Mouse (Mus musculus): ENCODE measurements at regions not wholly inside any gene's neighbourhood (a gene's known extent, or its start where the extent isn't known, plus 50 kb on each side); places are given as distances from the start of the nearest gene placed in this dataset.

DNA sequence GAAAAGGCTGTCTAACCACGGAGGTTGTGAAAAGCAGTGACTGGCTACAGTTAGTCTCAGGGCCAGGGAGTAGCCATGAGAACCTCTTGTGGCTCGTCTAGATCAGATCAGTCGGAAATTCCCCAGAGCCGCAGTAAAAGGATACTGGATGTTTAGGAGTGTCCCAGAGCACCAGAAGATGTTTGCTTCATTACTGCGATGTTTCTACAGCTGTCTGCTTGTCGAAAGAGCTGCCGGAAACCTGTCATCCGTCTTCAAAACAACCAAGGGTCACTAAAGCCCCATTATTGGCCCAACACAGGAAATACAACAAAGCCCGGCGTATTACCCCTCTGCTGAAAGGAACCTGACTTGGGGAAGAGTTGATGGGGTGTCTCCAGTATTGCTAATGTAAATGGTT, 245.2 kb upstream of the 1700056E22Rik start:
- Histone ChIP-seq H3K4me1 (ENCODE audit: control insufficient read depth, insufficient read depth, low read length) (peaks cover 2% of the 10 kb centered on the region; the same call in 1 of the 2 replicates), H3K4me3 (replicated peaks; ENCODE audit: control insufficient read depth, low read depth, low read length) (no peak overlapping the region), H3K27ac (ENCODE audit: control insufficient read depth, insufficient read depth, low read depth, low read length, poor library complexity) (no peak overlapping the region)
- WGBS = 59% methylated on average over 10 of the region's 10 CpGs
- TF ChIP-seq CTCF (IDR thresholded peaks at IDR 0.05; ENCODE audit: control insufficient read depth, insufficient read depth, low read length) = no peak
- TF ChIP-seq POLR2A (IDR thresholded peaks at IDR 0.05; ENCODE audit: borderline replicate concordance, control insufficient read depth, low read depth, low read length) = no peak

- Histone ChIP-seq H3K4me3 (replicated peaks; ENCODE audit: control insufficient read depth, low read depth, low read length) (no peak overlapping the region), H3K4me1 (ENCODE audit: control insufficient read depth, insufficient read depth, low read length) (peaks cover 2% of the 10 kb centered on the region; the same call in 1 of the 2 replicates), H3K27ac (ENCODE audit: control insufficient read depth, insufficient read depth, low read depth, low read length, poor library complexity) (no peak overlapping the region)
- WGBS = 2% methylated on average over 2 of the region's 2 CpGs
- TF ChIP-seq CTCF (IDR thresholded peaks at IDR 0.05; ENCODE audit: control insufficient read depth, insufficient read depth, low read length) (no peak), POLR2A (IDR thresholded peaks at IDR 0.05; ENCODE audit: borderline replicate concordance, control insufficient read depth, low read depth, low read length) (no peak)
Measured at GRCm38 (mm10) chr1:184277001-184277400, 242.9 kb upstream of the 1700056E22Rik start.

- WGBS = 32% methylated on average over 9 of the region's 9 CpGs
- TF ChIP-seq POLR2A (IDR thresholded peaks at IDR 0.05; ENCODE audit: borderline replicate concordance, control insufficient read depth, low read depth, low read length) (no peak), CTCF (IDR thresholded peaks at IDR 0.05; ENCODE audit: control insufficient read depth, insufficient read depth, low read length) (no peak)
- no peak overlapping the region for H3K27ac ChIP-seq (ENCODE audit: control insufficient read depth, insufficient read depth, low read depth, low read length, poor library complexity)
Measured at GRCm38 (mm10) chr1:184275877-184276276, 241.8 kb upstream of the 1700056E22Rik start.

GRCm38 (mm10) chr1:184275396-184275795, 241.3 kb upstream of the 1700056E22Rik start:
- no peak overlapping the region for H3K27ac ChIP-seq (ENCODE audit: control insufficient read depth, insufficient read depth, low read depth, low read length, poor library complexity)
- peaks cover 2% of the 10 kb centered on the region; the same call in 1 of the 2 replicates for H3K4me1 ChIP-seq (ENCODE audit: control insufficient read depth, insufficient read depth, low read length)
- TF ChIP-seq POLR2A (IDR thresholded peaks at IDR 0.05; ENCODE audit: borderline replicate concordance, control insufficient read depth, low read depth, low read length) (no peak), CTCF (IDR thresholded peaks at IDR 0.05; ENCODE audit: control insufficient read depth, insufficient read depth, low read length) (no peak)
- WGBS = 81% methylated on average over 3 of the region's 3 CpGs
- H3K4me3 ChIP-seq (replicated peaks; ENCODE audit: control insufficient read depth, low read depth, low read length) = no peak overlapping the region

More at GRCm38 (mm10) chr1:184275877-184276276, 241.8 kb upstream of the 1700056E22Rik start:
- Histone ChIP-seq H3K4me3 (replicated peaks; ENCODE audit: control insufficient read depth, low read depth, low read length) (no peak overlapping the region), H3K4me1 (ENCODE audit: control insufficient read depth, insufficient read depth, low read length) (peaks cover 2% of the 10 kb centered on the region; the same call in 1 of the 2 replicates)

DNA sequence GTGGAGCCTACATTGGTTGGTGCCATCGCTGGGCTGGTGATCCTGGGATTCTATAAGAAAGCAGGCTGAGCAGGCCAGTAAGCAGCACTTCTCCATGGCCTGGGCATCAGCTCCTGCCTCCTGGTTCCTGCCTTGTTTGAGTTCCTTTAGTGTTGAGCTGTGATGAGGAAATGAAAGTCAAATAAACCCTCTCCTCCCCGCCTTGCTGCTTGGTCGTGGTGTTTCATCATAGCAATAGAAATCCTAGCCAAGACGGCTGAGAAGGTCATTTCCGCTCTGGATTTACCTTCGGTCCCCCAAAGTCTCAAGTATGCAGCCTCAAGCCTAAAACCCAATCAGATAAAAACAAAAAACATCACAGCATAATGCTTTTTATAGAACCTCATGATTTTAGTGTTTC, 240.6 kb upstream of the 1700056E22Rik start:
- TF ChIP-seq CTCF (IDR thresholded peaks at IDR 0.05; ENCODE audit: control insufficient read depth, insufficient read depth, low read length) = no peak
- TF ChIP-seq POLR2A (IDR thresholded peaks at IDR 0.05; ENCODE audit: borderline replicate concordance, control insufficient read depth, low read depth, low read length) = no peak
- H3K4me3 ChIP-seq (replicated peaks; ENCODE audit: control insufficient read depth, low read depth, low read length) = no peak overlapping the region
- 32% methylated on average over 6 of the region's 6 CpGs for WGBS
- H3K4me1 ChIP-seq (ENCODE audit: control insufficient read depth, insufficient read depth, low read length) = peaks cover 2% of the 10 kb centered on the region; the same call in 1 of the 2 replicates
- H3K27ac ChIP-seq (ENCODE audit: control insufficient read depth, insufficient read depth, low read depth, low read length, poor library complexity) = no peak overlapping the region

DNA sequence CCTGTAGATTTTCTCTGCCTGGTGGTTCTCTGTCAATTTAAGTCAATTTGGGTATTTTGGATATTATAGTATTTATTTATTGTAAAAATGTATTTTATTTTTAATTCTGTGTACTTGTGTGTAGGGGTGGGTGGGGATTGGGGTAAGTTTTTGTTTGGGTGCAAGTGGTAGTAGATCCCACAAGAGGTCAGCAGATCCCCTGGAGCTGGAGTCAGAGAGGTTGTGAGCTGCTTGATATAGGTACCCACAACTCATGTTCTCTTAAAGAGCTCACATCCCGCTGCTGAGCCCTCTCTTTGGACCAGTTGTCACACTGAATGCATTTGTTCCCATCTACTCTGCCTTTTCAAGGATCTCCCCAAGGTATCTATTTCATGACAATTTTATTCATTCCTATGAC, 239.6 kb upstream of the 1700056E22Rik start:
- Histone ChIP-seq H3K4me3 (replicated peaks; ENCODE audit: control insufficient read depth, low read depth, low read length) (no peak overlapping the region), H3K27ac (ENCODE audit: control insufficient read depth, insufficient read depth, low read depth, low read length, poor library complexity) (no peak overlapping the region), H3K4me1 (ENCODE audit: control insufficient read depth, insufficient read depth, low read length) (peaks cover 2% of the 10 kb centered on the region; the same call in 1 of the 2 replicates)
- WGBS = 73% methylated on average over 1 of the region's 1 CpGs
- no peak for TF ChIP-seq POLR2A (IDR thresholded peaks at IDR 0.05; ENCODE audit: borderline replicate concordance, control insufficient read depth, low read depth, low read length)
- TF ChIP-seq CTCF (IDR thresholded peaks at IDR 0.05; ENCODE audit: control insufficient read depth, insufficient read depth, low read length) = no peak; the same call in 1 of the 2 replicates

GRCm38 (mm10) chr1:184271254-184271653, 237.2 kb upstream of the 1700056E22Rik start:
- no peaks in the 10 kb centered on the region for H3K4me1 ChIP-seq (ENCODE audit: control insufficient read depth, insufficient read depth, low read length)
- no peak for TF ChIP-seq CTCF (IDR thresholded peaks at IDR 0.05; ENCODE audit: control insufficient read depth, insufficient read depth, low read length)
- TF ChIP-seq POLR2A (IDR thresholded peaks at IDR 0.05; ENCODE audit: borderline replicate concordance, control insufficient read depth, low read depth, low read length) = no peak
- H3K27ac ChIP-seq (ENCODE audit: control insufficient read depth, insufficient read depth, low read depth, low read length, poor library complexity) = no peak overlapping the region
- H3K4me3 ChIP-seq (replicated peaks; ENCODE audit: control insufficient read depth, low read depth, low read length) = no peak overlapping the region
- WGBS = 80% methylated on average over 8 of the region's 8 CpGs

DNA sequence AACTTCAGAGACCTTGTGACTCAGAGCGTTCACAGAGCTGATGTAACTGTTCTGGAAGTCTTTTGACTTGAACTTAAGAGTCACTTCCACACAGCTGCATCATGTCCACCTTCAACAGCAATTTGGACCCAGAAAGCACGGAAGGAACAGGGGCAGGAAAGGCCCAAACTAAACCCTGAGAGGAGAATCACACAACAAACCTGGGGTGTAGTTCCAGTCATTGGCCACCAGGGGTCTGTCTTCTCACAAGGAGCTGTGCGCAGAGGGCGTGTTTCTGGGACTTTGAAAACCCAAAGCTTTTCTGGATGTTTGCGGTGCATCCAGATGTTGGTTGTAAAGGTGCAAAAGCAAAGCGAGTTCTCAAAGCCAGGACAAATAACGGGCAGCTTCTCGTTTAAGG, 231.9 kb upstream of the 1700056E22Rik start:
- no peak overlapping the region for H3K27ac ChIP-seq (ENCODE audit: control insufficient read depth, insufficient read depth, low read depth, low read length, poor library complexity)
- TF ChIP-seq CTCF (IDR thresholded peaks at IDR 0.05; ENCODE audit: control insufficient read depth, insufficient read depth, low read length) = peak; percentile 85
- no peak for TF ChIP-seq POLR2A (IDR thresholded peaks at IDR 0.05; ENCODE audit: borderline replicate concordance, control insufficient read depth, low read depth, low read length)
- H3K4me1 ChIP-seq (ENCODE audit: control insufficient read depth, insufficient read depth, low read length) = peaks cover 1% of the 10 kb centered on the region; the same call in 1 of the 2 replicates
- WGBS = 13% methylated on average over 8 of the region's 8 CpGs
- H3K4me3 ChIP-seq (replicated peaks; ENCODE audit: control insufficient read depth, low read depth, low read length) = no peak overlapping the region

GRCm38 (mm10) chr1:184262975-184263374, 228.9 kb upstream of the 1700056E22Rik start:
- Histone ChIP-seq H3K4me1 (ENCODE audit: control insufficient read depth, insufficient read depth, low read length) (peaks cover 1% of the 10 kb centered on the region; the same call in 1 of the 2 replicates), H3K27ac (ENCODE audit: control insufficient read depth, insufficient read depth, low read depth, low read length, poor library complexity) (no peak overlapping the region), H3K4me3 (replicated peaks; ENCODE audit: control insufficient read depth, low read depth, low read length) (no peak overlapping the region)
- 52% methylated on average over 2 of the region's 2 CpGs for WGBS
- TF ChIP-seq POLR2A (IDR thresholded peaks at IDR 0.05; ENCODE audit: borderline replicate concordance, control insufficient read depth, low read depth, low read length) (no peak), CTCF (IDR thresholded peaks at IDR 0.05; ENCODE audit: control insufficient read depth, insufficient read depth, low read length) (peak; percentile 58)

Measured in bone marrow, adult 2 months (tissue).